ENCODE assay signal across 26 mouse cellular contexts in the genomic region with DNA sequence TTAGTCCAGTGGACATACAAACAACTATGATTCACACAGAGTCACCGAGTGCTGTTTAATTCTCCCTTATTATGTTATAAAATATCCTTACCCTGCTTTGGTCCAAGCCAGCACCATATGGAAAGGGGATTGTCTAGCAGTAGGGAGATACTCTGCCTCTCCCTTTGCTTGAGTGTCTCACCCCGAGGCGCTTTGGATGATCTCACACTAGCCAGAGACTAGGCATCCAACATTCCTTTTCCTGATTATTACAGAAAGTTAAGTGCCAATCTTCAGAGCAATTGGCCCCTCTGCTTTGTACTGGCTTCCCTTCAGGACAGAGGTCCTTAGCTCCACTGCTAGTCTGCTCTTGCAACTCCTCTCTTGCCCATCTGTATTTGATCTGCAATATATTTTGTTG. TPM values are rescaled to one million over a fixed set of nuclear protein-coding genes. Genes with fewer than 3 reads are reported as not detected.
DNase-seq lines count a peak whose midpoint lies in the region; ATAC-seq and TF ChIP-seq lines count a peak whose summit lies in the region.
"Had no signal": no experiment of that assay in that cellular context is flagged by ENCODE, and none has a peak within 500 bp of the region (broad histone marks: within the 10 kb centered on the region; RNA-seq: fewer than 3 reads in every experiment).

No protein-coding gene starts in this region.

- H3K27ac ChIP-seq in limb, embryonic 14.5 days (replicated peaks; ENCODE audit: low read depth, low read length): peak overlapping the region; percentile 28; the same call in 1 of the 2 replicates
- H3K27ac ChIP-seq in limb, embryonic 10.5 days: no peak overlapping the region
- H3K27ac ChIP-seq in stomach, postnatal 0 days (replicated peaks): no peak overlapping the region
- H3K27ac ChIP-seq: forebrain, embryonic 13.5 days; heart, embryonic 13.5 days; hindbrain, embryonic 13.5 days; intestine, embryonic 15.5 days had no signal

- intact Hi-C loops in gastrocnemius, postnatal 14 days (cut with DNase I; ENCODE audit: low total_unique reads): no loop called here

- TF ChIP-seq POLR2A in limb, embryonic 14.5 days (IDR thresholded peaks at IDR 0.05; ENCODE audit: borderline replicate concordance, extremely low read depth, insufficient read depth, insufficient read length): no peak

- no peak overlapping the region for H3K4me2 ChIP-seq in limb, embryonic 14.5 days (replicated peaks; ENCODE audit: low read depth, low read length, severe bottlenecking)
- H3K4me2 ChIP-seq in stomach, postnatal 0 days (replicated peaks; ENCODE audit: low read depth): no peak overlapping the region
- H3K4me2 ChIP-seq: forebrain, embryonic 13.5 days; heart, embryonic 13.5 days; hindbrain, embryonic 13.5 days; intestine, embryonic 15.5 days had no signal

- TF ChIP-seq CTCF in stomach, postnatal 0 days (IDR thresholded peaks at IDR 0.05; ENCODE audit: low read depth): no peak

- no peaks in the 10 kb centered on the region for H3K36me3 ChIP-seq in limb, embryonic 14.5 days (ENCODE audit: control insufficient read depth, insufficient read depth, low read length)
- H3K36me3 ChIP-seq in limb, embryonic 10.5 days: no peaks in the 10 kb centered on the region
- no peaks in the 10 kb centered on the region for H3K36me3 ChIP-seq in stomach, postnatal 0 days (ENCODE audit: control insufficient read depth, insufficient read depth, low read length)
- H3K36me3 ChIP-seq: heart, embryonic 13.5 days; hindbrain, embryonic 13.5 days; intestine, embryonic 15.5 days had no signal

- 77% methylated on average over 3 of the region's 3 CpGs for WGBS in limb, embryonic 14.5 days
- 93% methylated on average over 3 of the region's 3 CpGs for WGBS in limb, embryonic 10.5 days
- WGBS in stomach, postnatal 0 days: 67% methylated on average over 3 of the region's 3 CpGs

- ATAC-seq in limb, embryonic 14.5 days (ENCODE audit: low FRiP score, low read depth): no peak
- no peak for ATAC-seq in stomach, postnatal 0 days (ENCODE audit: low FRiP score, low TSS enrichment)
- ATAC-seq: activated CD4-positive, CD25-positive, alpha-beta regulatory T cell, adult 4 months; forebrain, embryonic 13.5 days; forebrain, postnatal 0 days; intestine, embryonic 15.5 days; Patski had no signal

- TF ChIP-seq EP300 in stomach, postnatal 0 days (optimal IDR thresholded peaks at IDR 0.05): no peak

- no peaks in the 10 kb centered on the region; the same call in 1 of the 2 replicates for H3K4me1 ChIP-seq in limb, embryonic 14.5 days (ENCODE audit: control insufficient read depth, insufficient read depth, low read length)
- H3K4me1 ChIP-seq in limb, embryonic 10.5 days: no peaks in the 10 kb centered on the region
- no peaks in the 10 kb centered on the region for H3K4me1 ChIP-seq in stomach, postnatal 0 days (replicated peaks; ENCODE audit: control insufficient read depth, insufficient read depth)
- H3K4me1 ChIP-seq: forebrain, embryonic 13.5 days; hindbrain, embryonic 13.5 days; intestine, embryonic 15.5 days had no signal

- peak; percentile 3 to 10 for DNase-seq in cerebellum, postnatal 10 days
- no peak for DNase-seq in cerebellum, adult 9-11 months
- DNase-seq in limb, embryonic 14.5 days (ENCODE audit: low spot score): no peak
- DNase-seq in limb, embryonic 10.5 days (ENCODE audit: low spot score): no peak
- DNase-seq in gastrocnemius, postnatal 14 days: peak; percentile 19
- DNase-seq in layer of hippocampus, adult 9-11 months: no peak
- DNase-seq in stomach, postnatal 0 days (ENCODE audit: low spot score): no peak
- DNase-seq in thymus, adult 18-20 months: no peak
- DNase-seq: adrenal gland, postnatal 14 days; cerebellum, adult 11-12 months; cerebellum, adult 9-10 months; forebrain, postnatal 0 days; heart, adult 11 months had no signal

- H3K9me3 ChIP-seq in limb, embryonic 14.5 days (ENCODE audit: control insufficient read depth, low read length): no peaks in the 10 kb centered on the region
- H3K9me3 ChIP-seq in limb, embryonic 10.5 days (replicated peaks): no peaks in the 10 kb centered on the region
- H3K9me3 ChIP-seq in stomach, postnatal 0 days (ENCODE audit: control insufficient read depth, low read length): no peaks in the 10 kb centered on the region
- H3K9me3 ChIP-seq: forebrain, embryonic 13.5 days; heart, embryonic 13.5 days; hindbrain, embryonic 13.5 days; intestine, embryonic 15.5 days had no signal

- no peaks in the 10 kb centered on the region for H3K27me3 ChIP-seq in limb, embryonic 14.5 days (ENCODE audit: control insufficient read depth, insufficient read depth, low read length)
- no peaks in the 10 kb centered on the region for H3K27me3 ChIP-seq in limb, embryonic 10.5 days (ENCODE audit: low read depth, poor library complexity, severe bottlenecking)
- H3K27me3 ChIP-seq in stomach, postnatal 0 days (ENCODE audit: control insufficient read depth, insufficient read depth, low read length): no peaks in the 10 kb centered on the region
- H3K27me3 ChIP-seq: forebrain, embryonic 13.5 days; heart, embryonic 13.5 days; hindbrain, embryonic 13.5 days; intestine, embryonic 15.5 days; Patski had no signal

- H3K4me3 ChIP-seq in limb, embryonic 14.5 days (replicated peaks; ENCODE audit: low read length): no peak overlapping the region
- H3K4me3 ChIP-seq in limb, embryonic 10.5 days: no peak overlapping the region
- H3K4me3 ChIP-seq in stomach, postnatal 0 days (ENCODE audit: low read depth, low read length): no peak overlapping the region
- H3K4me3 ChIP-seq: forebrain, embryonic 13.5 days; heart, embryonic 13.5 days; hindbrain, embryonic 13.5 days; intestine, embryonic 15.5 days had no signal

- no peak overlapping the region for H3K9ac ChIP-seq in limb, embryonic 14.5 days (ENCODE audit: low read depth, low read length, severe bottlenecking)
- no peak overlapping the region for H3K9ac ChIP-seq in stomach, postnatal 0 days (ENCODE audit: low read length)
- H3K9ac ChIP-seq: forebrain, embryonic 13.5 days; forebrain, postnatal 0 days; heart, embryonic 13.5 days; hindbrain, embryonic 13.5 days; intestine, embryonic 15.5 days had no signal

RNA-seq across cellular contexts. Expression of a gene that starts 59.4 kb away (rescaled TPM):
- polyA plus RNA-seq in limb, embryonic 14.5 days (2012; rRNA removed): not detected in 2 replicates
- polyA plus RNA-seq in limb, embryonic 14.5 days (2014; fragmentation: Nextera tagmentation; extraction: Ambion mirVana): not detected in 2 replicates
- polyA plus RNA-seq in limb, embryonic 10.5 days (2016; fragmentation: Nextera tagmentation; extraction: Ambion mirVana): not detected in 2 replicates
- not detected for total RNA-seq in gastrocnemius, postnatal 14 days (2021)
- polyA plus RNA-seq in stomach, postnatal 0 days (2015; fragmentation: Nextera tagmentation; extraction: Ambion mirVana): not detected in 2 replicates
- total RNA-seq: adrenal gland, adult 18-20 months; adrenal gland, postnatal 14 days; forebrain, postnatal 0 days; gastrocnemius, postnatal 36 days; hematopoietic stem cell, adult 5-6 weeks; MEL had no signal
- polyA plus RNA-seq: activated CD4-positive, CD25-positive, alpha-beta regulatory T cell, adult 4 months; C2C12; embryonic facial prominence, embryonic 11.5 days; forebrain, embryonic 13.5 days; forebrain, postnatal 0 days; heart, embryonic 13.5 days; heart, postnatal 0 days; hindbrain, embryonic 13.5 days; intestine, embryonic 15.5 days; Patski had no signal

Comparison
In these comparisons a context has a peak if more than half of its experiments do, and no peak if none do; other contexts are left out.
1. DNase-seq: peak in cerebellum, postnatal 10 days (2 of 2) and gastrocnemius, postnatal 14 days (single experiment); none in cerebellum, adult 9-11 months (single experiment), limb, embryonic 14.5 days (single experiment), limb, embryonic 10.5 days (single experiment), layer of hippocampus, adult 9-11 months (single experiment), stomach, postnatal 0 days (single experiment) and thymus, adult 18-20 months (0 of 2).